Mouse (Mus musculus) embryonic facial prominence, embryonic 14.5 days (tissue): ENCODE measurements around the gene Sp100. TPM values are rescaled to one million over a fixed set of nuclear protein-coding genes. Genes with fewer than 3 reads are reported as not detected.
"Not testable (repeated sequence)": the region's sequence is repeated elsewhere in the genome, so short reads cannot be mapped to it uniquely, and the experiment has no call there.

Experiments used
- ATAC-seq: fragments of 200-750 bp; cut with Nextera tagmentation; 2 replicates; pipeline ENCODE4 v1.8.0; 2017; ENCODE audit warnings: low read depth, moderate number of reproducible peaks, moderate TSS enrichment
- DNase-seq: peaks from one replicate; pipeline ENCODE4 v3.0.0-alpha.2; 2015; ENCODE audit warnings: low spot score
- H3K27ac ChIP-seq: fragments of 300-500 bp; sonication (generic); replicated peaks from 2 replicates; pipeline ENCODE4 v1.5.1; 2014; ENCODE audit warnings: low read depth, mild to moderate bottlenecking, low read length, moderate library complexity
- H3K27me3 ChIP-seq: fragments of 300-500 bp; sonication (generic); replicated peaks from 2 replicates; pipeline ENCODE4 v1.6.1; 2014; ENCODE audit warnings: low read length; ENCODE audit not compliant: control insufficient read depth, insufficient read depth
- H3K36me3 ChIP-seq: fragments of 300-500 bp; sonication (generic); 2 replicates; pipeline ENCODE4 v1.6.1; 2014; ENCODE audit warnings: low read length, mixed read lengths; ENCODE audit not compliant: control insufficient read depth, insufficient read depth
- H3K4me1 ChIP-seq: fragments of 300-500 bp; sonication (generic); 2 replicates; pipeline ENCODE4 v1.6.1; 2014; ENCODE audit warnings: antibody characterized with exemption, low read length; ENCODE audit not compliant: control insufficient read depth, insufficient read depth
- H3K4me2 ChIP-seq: fragments of 300-500 bp; sonication (generic); 2 replicates; pipeline ENCODE4 v1.6.1; 2014; ENCODE audit warnings: low read depth, mild to moderate bottlenecking, low read length, moderate library complexity, mixed read lengths
- H3K4me3 ChIP-seq: fragments of 300-500 bp; sonication (generic); 2 replicates; pipeline ENCODE4 v1.5.1; 2014; ENCODE audit warnings: low read depth, mild to moderate bottlenecking, low read length
- H3K9ac ChIP-seq: fragments of 300-500 bp; sonication (generic); 2 replicates; pipeline ENCODE4 v1.6.1; 2014; ENCODE audit warnings: low read depth, mild to moderate bottlenecking, low read length, moderate library complexity, mixed read lengths
- H3K9me3 ChIP-seq: fragments of 300-500 bp; sonication (generic); 2 replicates; pipeline ENCODE4 v1.6.1; 2016; ENCODE audit warnings: low read length; ENCODE audit not compliant: control insufficient read depth
- WGBS: fragments of 180-500 bp; shearing (Covaris S2); extraction: QIAGEN DNeasy Blood & Tissue Kit; methylation state at CpG from one replicate; pipeline ENCODE4 v1.1.7; 2014; 5-methylcytosine and 5-hydroxymethylcytosine counted together
- polyA plus RNA-seq: library from polyadenylated mRNA; unstranded; fragments of >200 nt; fragmentation: Nextera tagmentation; extraction: Ambion mirVana; gene quantifications from 2 replicates; pipeline ENCODE4 v1.2.1, GENCODE M21; 2014

Sp100 gene
- polyA plus RNA-seq, 1 experiment from 2014 or later, result 2.4 TPM

- not testable (repeated sequence) for H3K36me3 ChIP-seq, H3K9me3 ChIP-seq, H3K4me1 ChIP-seq, ATAC-seq, H3K27ac ChIP-seq, H3K4me2 ChIP-seq, H3K9ac ChIP-seq, H3K4me3 ChIP-seq, DNase-seq, H3K27me3 ChIP-seq
- WGBS, result 55% methylated on average over 1 of the region's 1 CpGs
These were observed 31.1 kb upstream of the Sp100 start for GRCm38 (mm10) chr1:85618689-85619088.

GRCm38 (mm10) chr1:85636936-85637335 is 12.9 kb upstream of the Sp100 start:
- not testable (repeated sequence) for H3K27ac ChIP-seq, H3K9ac ChIP-seq, H3K4me2 ChIP-seq, H3K36me3 ChIP-seq, H3K4me3 ChIP-seq, ATAC-seq, DNase-seq, H3K27me3 ChIP-seq, H3K9me3 ChIP-seq, H3K4me1 ChIP-seq
- WGBS, result 48% methylated on average over 3 of the region's 3 CpGs

GRCm38 (mm10) chr1:85638144-85638543 is 11.6 kb upstream of the Sp100 start:
- not testable (repeated sequence) for H3K9ac ChIP-seq, H3K4me3 ChIP-seq, H3K27me3 ChIP-seq, H3K27ac ChIP-seq, H3K4me2 ChIP-seq, DNase-seq, H3K4me1 ChIP-seq, ATAC-seq, H3K9me3 ChIP-seq, H3K36me3 ChIP-seq
- 83% methylated on average over 4 of the region's 4 CpGs for WGBS

- H3K27me3 ChIP-seq, H3K36me3 ChIP-seq, H3K4me2 ChIP-seq, H3K4me3 ChIP-seq, ATAC-seq, DNase-seq, H3K27ac ChIP-seq, H3K9ac ChIP-seq, H3K4me1 ChIP-seq, H3K9me3 ChIP-seq: not testable (repeated sequence)
- WGBS, result 71% methylated on average over 2 of the region's 5 CpGs
These were observed 736 bp downstream of the Sp100 start for GRCm38 (mm10) chr1:85650524-85650923.

- H3K4me3 ChIP-seq, DNase-seq, H3K9me3 ChIP-seq, H3K27me3 ChIP-seq, H3K9ac ChIP-seq, H3K4me1 ChIP-seq, H3K27ac ChIP-seq, H3K4me2 ChIP-seq, H3K36me3 ChIP-seq, ATAC-seq: not testable (repeated sequence)
- 80% methylated on average over 13 of the region's 13 CpGs for WGBS
These were observed 2.0 kb downstream of the Sp100 start for GRCm38 (mm10) chr1:85651770-85652275.

- H3K4me2 ChIP-seq, H3K36me3 ChIP-seq, H3K27me3 ChIP-seq, DNase-seq, ATAC-seq, H3K4me1 ChIP-seq, H3K4me3 ChIP-seq, H3K9me3 ChIP-seq, H3K27ac ChIP-seq, H3K9ac ChIP-seq: not testable (repeated sequence)
- 96% methylated on average over 2 of the region's 2 CpGs for WGBS
These were observed 7.4 kb downstream of the Sp100 start for GRCm38 (mm10) chr1:85657211-85657610.

GRCm38 (mm10) chr1:85664266-85664665 is 14.5 kb downstream of the Sp100 start:
- no peaks in the 10 kb centered on the region for H3K4me1 ChIP-seq
- no peak for ATAC-seq
- H3K27ac ChIP-seq, result no peak overlapping the region
- no peak overlapping the region for H3K4me3 ChIP-seq
- no peak overlapping the region for H3K4me2 ChIP-seq
- no peaks in the 10 kb centered on the region for H3K36me3 ChIP-seq
- H3K9ac ChIP-seq, result no peak overlapping the region
- H3K9me3 ChIP-seq, result no peaks in the 10 kb centered on the region
- DNase-seq, result no peak
- H3K27me3 ChIP-seq, result no peaks in the 10 kb centered on the region

GRCm38 (mm10) chr1:85680226-85680625 is 30.4 kb downstream of the Sp100 start:
- H3K36me3 ChIP-seq, result no peaks in the 10 kb centered on the region
- no peaks in the 10 kb centered on the region for H3K4me1 ChIP-seq
- no peak overlapping the region for H3K27ac ChIP-seq
- H3K9me3 ChIP-seq, result no peaks in the 10 kb centered on the region
- DNase-seq (no peak), ATAC-seq (no peak)
- H3K4me3 ChIP-seq, result no peak overlapping the region
- no peaks in the 10 kb centered on the region for H3K27me3 ChIP-seq
- H3K9ac ChIP-seq, result no peak overlapping the region
- no peak overlapping the region for H3K4me2 ChIP-seq
- 37% methylated on average over 4 of the region's 4 CpGs for WGBS

- Histone ChIP-seq H3K9me3 (no peaks in the 10 kb centered on the region), H3K9ac (no peak overlapping the region), H3K27ac (no peak overlapping the region), H3K27me3 (no peaks in the 10 kb centered on the region), H3K36me3 (no peaks in the 10 kb centered on the region), H3K4me2 (no peak overlapping the region), H3K4me1 (no peaks in the 10 kb centered on the region), H3K4me3 (no peak overlapping the region)
- DNase-seq (no peak), ATAC-seq (no peak)
- 64% methylated on average over 5 of the region's 5 CpGs for WGBS
These were observed 36.9 kb downstream of the Sp100 start for GRCm38 (mm10) chr1:85686666-85687065.
